Mouse (Mus musculus) frontal cortex, postnatal 36 days (tissue): ENCODE results near the gene Epb41l5.

Experiments used
- DNase-seq, 2 experiments: peaks; one replicate each; pipeline ENCODE4 v3.0.0; 2022; ENCODE audit warnings: low spot score in 2 of 2

Epb41l5 gene

DNA sequence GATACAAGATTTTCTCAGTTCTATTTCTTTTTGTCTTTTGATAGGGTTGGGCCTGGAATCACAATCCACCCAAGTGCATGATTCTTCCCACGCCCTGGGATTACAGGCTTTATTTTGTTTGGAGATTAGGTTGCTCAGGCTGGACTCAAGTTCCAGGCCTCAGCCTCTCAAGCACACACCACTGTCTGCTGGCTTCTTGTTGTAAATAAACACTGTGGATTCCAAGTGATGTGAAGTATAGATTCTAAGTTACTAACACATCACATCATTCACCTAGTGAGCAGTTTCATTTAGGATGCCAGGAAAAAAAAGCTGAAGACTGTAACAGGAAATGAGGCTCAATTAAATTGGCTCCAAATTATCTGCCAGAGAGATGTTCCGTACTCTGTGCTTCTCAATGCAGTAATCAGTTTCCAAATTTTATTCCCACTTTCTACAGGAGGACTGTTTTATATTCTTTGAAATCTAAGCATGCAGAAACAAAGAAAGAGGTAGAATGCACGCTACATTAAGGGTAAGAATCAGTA is 51.8 kb downstream of the Epb41l5 start:
- no peak for DNase-seq

- no peak for DNase-seq
These were observed 58.8 kb downstream of the Epb41l5 start for GRCm38 (mm10) chr1:119590041-119590440.

- DNase-seq: no peak
These were observed 63.8 kb downstream of the Epb41l5 start for GRCm38 (mm10) chr1:119584974-119585373.

- DNase-seq: no peak
These were observed 78.7 kb downstream of the Epb41l5 start for GRCm38 (mm10) chr1:119570134-119570533.

- DNase-seq: no peak
These were observed 83.3 kb downstream of the Epb41l5 start for GRCm38 (mm10) chr1:119565531-119565930.

GRCm38 (mm10) chr1:119557641-119558395 is 91.0 kb downstream of the Epb41l5 start:
- peak in 1 of 2 experiments; percentile 17 for DNase-seq

DNA sequence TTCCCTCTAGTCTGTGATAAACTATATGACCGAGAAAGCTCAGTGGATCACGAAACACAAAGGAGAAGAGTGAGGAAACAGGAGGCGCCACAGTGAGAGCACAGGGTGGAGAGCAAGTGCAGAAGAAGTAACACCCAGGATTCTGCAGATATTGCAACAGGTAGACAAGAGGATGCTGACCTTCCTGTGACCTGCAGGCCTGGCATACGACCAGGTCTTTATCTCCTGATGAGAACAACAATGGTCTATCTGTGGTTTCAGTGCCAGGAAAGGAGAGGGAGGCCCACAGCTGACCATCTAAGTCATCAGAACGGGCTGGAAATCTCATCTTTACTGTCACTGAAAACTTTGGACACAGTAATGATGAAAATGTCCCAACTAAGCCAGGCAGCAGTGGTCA is 93.1 kb downstream of the Epb41l5 start:
- no peak for DNase-seq

- DNase-seq: no peak
These were observed 97.1 kb downstream of the Epb41l5 start for GRCm38 (mm10) chr1:119551651-119552050.

DNA sequence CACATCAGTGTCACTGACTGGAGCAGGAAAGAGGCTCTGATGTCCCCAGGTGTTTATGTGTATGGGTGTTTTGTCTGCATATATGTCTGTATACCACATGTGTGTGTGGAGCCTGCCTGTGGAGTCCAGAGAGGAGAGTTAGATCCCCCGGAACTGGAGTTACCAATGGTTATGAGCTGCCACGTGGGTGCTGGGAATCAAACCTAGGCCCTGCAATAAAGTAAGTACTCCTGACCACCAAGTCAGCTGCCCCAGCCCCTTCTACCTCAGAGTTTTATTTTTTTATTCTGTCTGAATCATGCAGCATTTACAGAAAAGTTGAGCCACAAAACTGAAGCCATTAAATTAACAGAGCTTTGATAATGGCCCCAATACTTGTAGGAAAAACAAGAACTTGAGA is 98.7 kb downstream of the Epb41l5 start:
- no peak for DNase-seq

DNA sequence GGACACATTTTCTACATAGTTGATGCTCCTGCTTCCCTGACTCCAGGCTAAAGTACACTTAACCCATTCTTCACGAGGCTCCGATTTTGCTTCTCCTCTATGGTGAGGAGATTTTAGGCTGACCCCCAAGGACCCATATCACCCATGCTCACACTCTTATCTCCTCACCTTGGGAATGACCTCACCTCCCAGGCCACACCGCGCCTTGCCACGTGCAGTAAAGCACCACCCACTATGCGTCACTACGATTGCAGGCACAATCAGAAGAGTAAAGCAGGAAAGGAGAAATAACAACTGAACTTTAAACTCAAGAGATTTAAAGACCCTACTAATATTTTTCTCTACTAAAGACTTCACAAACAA is 99.5 kb downstream of the Epb41l5 start:
- no peak for DNase-seq

- DNase-seq: peak; percentile 82 to 89
These were observed 100.0 kb downstream of the Epb41l5 start for GRCm38 (mm10) chr1:119548668-119549326.

DNA sequence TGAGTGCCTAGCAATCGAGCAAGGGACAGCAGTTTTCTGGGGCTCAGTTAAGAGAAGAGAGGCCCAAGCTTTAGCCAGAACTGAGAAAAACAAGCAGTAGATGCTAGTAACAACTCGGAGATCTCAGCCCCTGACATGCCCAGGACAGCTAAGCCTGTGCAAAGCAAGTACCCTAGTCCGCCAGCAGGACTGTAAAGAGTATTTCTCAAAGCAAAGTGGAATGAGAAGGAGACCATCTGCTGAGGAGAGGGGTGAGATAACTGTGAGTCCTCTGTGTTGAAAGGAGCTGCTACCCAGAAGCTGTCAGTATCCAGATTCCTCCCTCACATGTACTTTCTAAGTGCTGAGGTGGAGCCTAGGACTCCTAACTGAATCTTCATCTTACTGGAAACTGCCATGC is 102.3 kb downstream of the Epb41l5 start:
- DNase-seq: no peak

DNA sequence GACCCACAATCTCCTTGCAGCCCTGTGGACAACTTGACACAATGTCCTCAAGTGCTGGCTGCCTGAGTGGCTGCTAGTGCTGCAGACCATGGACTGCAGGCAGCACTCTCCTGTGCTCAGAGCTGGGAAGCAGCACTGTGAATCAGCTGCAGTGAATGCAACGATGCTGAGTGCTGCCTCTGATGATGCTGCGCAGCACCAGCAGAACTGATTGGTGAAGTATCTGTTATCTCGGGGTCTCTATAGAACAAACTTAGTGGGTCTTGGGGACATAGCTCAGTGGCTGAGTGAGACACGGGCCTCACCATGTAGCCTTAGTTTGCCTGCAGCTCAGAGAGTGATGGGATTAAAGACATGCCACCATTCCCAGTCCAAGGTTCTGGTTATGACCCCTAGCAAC is 103.1 kb downstream of the Epb41l5 start:
- DNase-seq: no peak

DNA sequence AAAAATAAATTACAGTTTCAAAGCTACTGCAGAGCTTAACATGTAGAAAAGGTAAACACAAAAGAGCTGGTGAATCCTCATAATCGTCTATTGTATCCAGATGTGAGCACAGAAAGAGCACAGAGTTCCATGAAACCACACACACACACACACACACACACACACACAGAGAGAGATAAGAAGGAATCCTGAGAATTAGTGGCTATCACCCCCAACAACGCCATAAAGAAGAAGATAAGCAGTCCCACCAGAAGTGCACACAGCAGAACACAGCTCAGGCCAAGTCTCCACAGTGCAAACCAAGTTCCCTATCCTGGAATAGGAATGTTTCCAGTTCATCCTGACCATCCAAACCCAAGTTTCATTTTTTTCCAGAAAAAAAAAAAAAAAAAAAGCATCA is 103.6 kb downstream of the Epb41l5 start:
- DNase-seq: no peak

- DNase-seq: no peak
These were observed 104.1 kb downstream of the Epb41l5 start for GRCm38 (mm10) chr1:119544611-119545155.

DNA sequence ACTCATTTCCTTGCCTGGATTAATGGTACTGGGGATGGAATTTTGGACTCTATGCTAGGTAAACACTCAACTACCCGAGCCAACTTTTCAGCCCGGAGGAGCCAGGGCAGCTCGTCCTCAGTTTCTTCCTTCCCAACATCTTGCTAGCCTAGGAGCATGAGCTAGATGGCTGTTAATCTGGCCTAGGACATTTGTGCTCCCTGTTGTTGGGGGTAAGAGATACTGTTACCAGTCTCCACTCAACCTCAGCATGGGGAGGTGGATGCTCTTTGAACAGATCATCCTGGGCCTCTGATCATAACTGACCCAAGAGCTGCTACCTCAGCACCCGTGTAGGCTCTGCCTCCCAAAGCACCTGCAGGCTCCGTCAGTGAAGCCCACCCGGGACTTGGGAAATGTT is 105.5 kb downstream of the Epb41l5 start:
- DNase-seq: no peak

DNA sequence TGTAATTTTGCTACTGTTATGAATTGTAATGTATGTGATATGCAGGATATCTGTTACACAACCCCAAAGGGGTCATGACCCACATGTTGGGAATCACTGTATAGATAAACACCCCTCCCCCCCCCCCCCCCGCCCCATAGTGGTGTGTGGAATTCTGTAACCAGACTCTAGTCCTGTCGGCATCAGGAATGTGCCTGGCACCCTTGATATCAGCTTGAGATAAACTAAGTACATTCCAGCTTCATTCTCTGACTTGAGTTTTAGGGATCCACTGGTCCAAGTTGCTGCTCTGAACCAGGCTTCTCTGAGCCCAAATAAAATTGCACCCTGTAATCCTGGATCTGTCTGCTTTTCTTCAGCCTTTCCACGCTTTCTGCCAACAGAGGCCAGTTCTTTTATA is 107.2 kb downstream of the Epb41l5 start:
- DNase-seq: no peak

DNA sequence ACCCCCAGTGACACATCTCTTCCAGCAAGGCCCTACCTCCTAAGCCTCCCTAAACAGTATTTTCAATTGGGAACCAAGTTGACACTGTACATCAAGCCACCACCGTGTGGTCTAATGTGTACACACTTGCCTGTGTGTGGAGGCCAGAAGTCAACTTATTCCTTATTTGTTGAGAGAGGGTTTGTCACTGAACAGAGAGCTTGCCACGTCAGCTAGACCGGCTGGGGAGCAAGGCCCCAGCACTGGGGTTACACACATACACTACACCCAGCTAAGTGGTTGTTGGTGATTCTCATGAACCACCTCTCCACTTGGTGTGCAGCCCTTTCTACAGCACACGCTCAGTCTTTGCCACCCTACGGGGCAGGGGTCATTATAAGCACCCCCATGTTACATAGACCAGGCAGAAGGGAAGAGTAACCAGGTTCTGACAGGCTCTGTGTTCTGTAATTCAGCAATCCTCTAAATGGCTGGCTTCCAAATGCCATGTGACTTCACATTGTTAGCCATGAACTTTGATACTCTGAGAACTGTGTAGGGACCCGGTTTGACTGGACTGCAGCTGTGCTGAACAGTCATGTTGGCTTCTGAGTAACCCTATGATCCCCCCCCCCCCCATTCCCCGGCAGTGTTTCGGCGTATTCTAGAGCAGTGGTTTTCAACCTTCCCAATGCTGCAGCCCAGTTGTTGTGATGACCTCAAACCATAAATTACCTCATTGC is 107.8 kb downstream of the Epb41l5 start:
- no peak for DNase-seq

- no peak for DNase-seq
These were observed 109.5 kb downstream of the Epb41l5 start for GRCm38 (mm10) chr1:119539252-119539651.

DNA sequence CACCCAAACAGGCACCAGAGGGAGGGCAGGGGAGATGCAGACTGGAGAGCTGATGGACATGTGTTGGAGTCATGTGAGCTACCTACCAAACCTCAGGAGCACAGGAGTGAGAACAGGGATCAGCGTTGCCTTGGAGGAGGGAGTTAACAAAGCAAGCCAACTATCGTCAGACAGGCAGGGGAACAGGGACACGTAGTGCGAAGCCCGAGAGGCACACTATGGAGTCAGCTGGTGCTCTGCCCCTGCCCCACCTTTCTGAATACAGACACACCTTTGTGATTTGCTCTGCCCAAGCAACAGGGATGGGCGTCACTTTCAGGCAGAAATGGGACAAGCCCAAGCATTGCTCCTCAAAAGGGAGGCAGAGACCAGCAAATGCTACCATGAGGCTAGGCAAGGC is 111.1 kb downstream of the Epb41l5 start:
- no peak for DNase-seq

- no peak for DNase-seq
These were observed 112.7 kb downstream of the Epb41l5 start for GRCm38 (mm10) chr1:119536122-119536521.

- no peak for DNase-seq
These were observed 114.5 kb downstream of the Epb41l5 start for GRCm38 (mm10) chr1:119534341-119534740.
